Mouse (Mus musculus) E14TG2a.4 (cell line): ENCODE measurements around the gene Mpp3.

Experiments used
- CTCF ChIP-seq: conservative IDR thresholded peaks from 2 replicates; pipeline ENCODE4 v1.5.1; 2014; ENCODE audit warnings: low read length
- NANOG ChIP-seq: IDR thresholded peaks from 2 replicates; pipeline ENCODE4 v1.6.1; 2014; ENCODE audit warnings: borderline replicate concordance, low read length, mixed read lengths
- POU5F1 ChIP-seq: IDR thresholded peaks from 2 replicates; pipeline ENCODE4 v1.6.1; 2014; ENCODE audit warnings: low read length, borderline replicate concordance

- TF ChIP-seq CTCF, result no peak
- no peak for TF ChIP-seq NANOG
- no peak for TF ChIP-seq POU5F1
Observed at GRCm38 (mm10) chr11:101953441-101953840, 74.8 kb downstream of the Mpp3 start.
